9 mouse cellular contexts compared by ENCODE assay signal in the genomic region with DNA sequence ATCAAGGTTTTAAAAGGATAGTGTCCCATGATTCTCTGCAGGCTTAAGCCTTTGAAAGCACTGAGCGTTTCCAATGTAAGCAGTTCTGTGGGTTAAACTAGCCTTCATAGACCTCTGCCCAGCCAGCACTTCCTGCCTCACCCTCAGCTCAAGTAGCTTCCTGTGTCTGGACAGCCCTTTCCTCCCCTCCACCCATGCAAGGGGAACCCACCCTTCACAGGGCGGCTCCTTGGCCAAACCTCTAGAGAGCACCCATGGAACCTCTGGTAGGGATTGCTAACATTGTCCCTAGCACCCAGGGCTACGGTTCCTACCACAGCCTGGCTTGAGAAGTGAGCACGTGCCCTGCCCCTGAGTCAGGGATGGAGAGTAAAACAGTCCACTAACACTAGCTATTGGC. TPM values are rescaled to one million over a fixed set of nuclear protein-coding genes. Genes with fewer than 3 reads are reported as not detected.
DNase-seq lines count a peak whose midpoint lies in the region; ATAC-seq lines count a peak whose summit lies in the region.
"Had no signal": no experiment of that assay in that cellular context is flagged by ENCODE, and none has a peak within 500 bp of the region (broad histone marks: within the 10 kb centered on the region; RNA-seq: fewer than 3 reads in every experiment).

No protein-coding gene starts in this region.

- peaks cover 2% of the 10 kb centered on the region; the same call in 1 of the 2 replicates for H3K36me3 ChIP-seq in forebrain, embryonic 10.5 days (replicated peaks)
- no peaks in the 10 kb centered on the region for H3K36me3 ChIP-seq in forebrain, embryonic 16.5 days (ENCODE audit: control insufficient read depth, insufficient read depth)
- no peaks in the 10 kb centered on the region for H3K36me3 ChIP-seq in limb, embryonic 15.5 days
- H3K36me3 ChIP-seq: neural tube, embryonic 12.5 days had no signal

- H3K4me3 ChIP-seq in forebrain, embryonic 10.5 days = no peak overlapping the region
- H3K4me3 ChIP-seq in forebrain, embryonic 16.5 days (replicated peaks; ENCODE audit: low read length) = no peak overlapping the region
- H3K4me3 ChIP-seq in limb, embryonic 15.5 days = no peak overlapping the region
- H3K4me3 ChIP-seq: neural tube, embryonic 12.5 days had no signal

- H3K27me3 ChIP-seq in forebrain, embryonic 10.5 days (ENCODE audit: poor library complexity, severe bottlenecking) = no peaks in the 10 kb centered on the region
- H3K27me3 ChIP-seq in forebrain, embryonic 16.5 days (replicated peaks; ENCODE audit: control insufficient read depth, insufficient read depth, low read length) = no peaks in the 10 kb centered on the region
- no peaks in the 10 kb centered on the region for H3K27me3 ChIP-seq in limb, embryonic 15.5 days
- H3K27me3 ChIP-seq: neural tube, embryonic 12.5 days had no signal

- H3K9ac ChIP-seq in forebrain, embryonic 16.5 days (replicated peaks; ENCODE audit: low read depth, low read length) = no peak overlapping the region
- no peak overlapping the region for H3K9ac ChIP-seq in limb, embryonic 15.5 days
- H3K9ac ChIP-seq: neural tube, embryonic 12.5 days had no signal

- H3K9me3 ChIP-seq in forebrain, embryonic 10.5 days = peaks cover 2% of the 10 kb centered on the region; the same call in 1 of the 2 replicates
- no peaks in the 10 kb centered on the region for H3K9me3 ChIP-seq in forebrain, embryonic 16.5 days (ENCODE audit: control insufficient read depth, low read length)
- no peaks in the 10 kb centered on the region for H3K9me3 ChIP-seq in limb, embryonic 15.5 days
- H3K9me3 ChIP-seq: neural tube, embryonic 12.5 days had no signal

- H3K4me2 ChIP-seq in forebrain, embryonic 16.5 days (ENCODE audit: low read length) = no peak overlapping the region
- H3K4me2 ChIP-seq in limb, embryonic 15.5 days = no peak overlapping the region
- H3K4me2 ChIP-seq: neural tube, embryonic 12.5 days had no signal

- peak overlapping the region; percentile 51; the same call in 1 of the 2 replicates for H3K27ac ChIP-seq in forebrain, embryonic 10.5 days
- no peak overlapping the region for H3K27ac ChIP-seq in forebrain, embryonic 16.5 days (ENCODE audit: low read length)
- peak overlapping the region; percentile 27; the same call in 1 of the 2 replicates for H3K27ac ChIP-seq in limb, embryonic 15.5 days
- H3K27ac ChIP-seq: neural tube, embryonic 12.5 days had no signal

- no peak for ATAC-seq in forebrain, embryonic 16.5 days
- ATAC-seq in activated CD4-positive, CD25-positive, alpha-beta regulatory T cell, adult 4 months = peak; percentile 36
- ATAC-seq in limb, embryonic 15.5 days (ENCODE audit: insufficient number of reproducible peaks, low FRiP score, low TSS enrichment, low read depth) = no peak
- no peak for ATAC-seq in megakaryocyte-erythroid progenitor cell, adult 5-6 weeks (replicated peaks; ENCODE audit: low FRiP score, low TSS enrichment, poor library complexity, severe bottlenecking)

- WGBS in forebrain, embryonic 10.5 days = 84% methylated on average over 4 of the region's 4 CpGs
- WGBS in forebrain, embryonic 16.5 days = 81% methylated on average over 4 of the region's 4 CpGs
- WGBS in limb, embryonic 15.5 days = 60% methylated on average over 4 of the region's 4 CpGs

- H3K4me1 ChIP-seq in forebrain, embryonic 10.5 days = peaks cover 4% of the 10 kb centered on the region
- no peaks in the 10 kb centered on the region for H3K4me1 ChIP-seq in forebrain, embryonic 16.5 days (replicated peaks; ENCODE audit: control insufficient read depth, insufficient read depth, low read length)
- peaks cover 4% of the 10 kb centered on the region for H3K4me1 ChIP-seq in limb, embryonic 15.5 days
- H3K4me1 ChIP-seq: neural tube, embryonic 12.5 days had no signal

- intact Hi-C loops in heart, postnatal 36 days (cut with DNase I) = loop anchor here (1.0 kb wide), 1 partner anchor 22 kb away; no protein-coding TSS in a partner anchor

- no peak for DNase-seq in forebrain, embryonic 10.5 days (ENCODE audit: extremely low spot score, low spot score)
- DNase-seq in heart, postnatal 36 days = peak; percentile 28 to 47
- no peak for DNase-seq in thymus, postnatal 10 days (ENCODE audit: low spot score in 2 of 2)
- DNase-seq in right cerebral cortex, adult 18-20 months = no peak

RNA-seq across cellular contexts. Expression of gene Klf12, which starts 23.9 kb away (rescaled TPM):
- polyA plus RNA-seq in forebrain, embryonic 10.5 days (2016; fragmentation: Nextera tagmentation; extraction: Ambion mirVana) = 14.2 and 16.5 TPM in 2 replicates
- polyA plus RNA-seq in forebrain, embryonic 16.5 days (2015; fragmentation: Nextera tagmentation; extraction: Ambion mirVana) = 45.5 and 48.4 TPM in 2 replicates
- 1 to 10 TPM; 1.7 to 3.1 TPM for polyA plus RNA-seq in activated CD4-positive, CD25-positive, alpha-beta regulatory T cell, adult 4 months (2017; shearing (Covaris generic))
- 10 to 100 TPM; 15.3 to 19.9 TPM for total RNA-seq in heart, postnatal 36 days (2021)
- polyA plus RNA-seq in limb, embryonic 15.5 days (2015; fragmentation: Nextera tagmentation; extraction: Ambion mirVana) = 21.9 and 23.7 TPM in 2 replicates
- total RNA-seq in megakaryocyte-erythroid progenitor cell, adult 5-6 weeks (2014; fragmentation: Nextera tagmentation) = not detected in 2 replicates
- total RNA-seq in megakaryocyte-erythroid progenitor cell, adult 5-6 weeks (2017) = 6.7 TPM in 1 of 2 replicates, not detected in the other

Comparison
In these comparisons a context has a peak if more than half of its experiments do, and no peak if none do; other contexts are left out.
1. DNase-seq: peak in heart, postnatal 36 days (2 of 2); none in forebrain, embryonic 10.5 days (single experiment), thymus, postnatal 10 days (0 of 2) and right cerebral cortex, adult 18-20 months (single experiment).